Mouse (Mus musculus): ENCODE data around the gene Cphx2.
"Not testable (repeated sequence)": the region's sequence is repeated elsewhere in the genome, so short reads cannot be mapped to it uniquely, and the experiment has no call there.

The Cphx2 gene

DNA sequence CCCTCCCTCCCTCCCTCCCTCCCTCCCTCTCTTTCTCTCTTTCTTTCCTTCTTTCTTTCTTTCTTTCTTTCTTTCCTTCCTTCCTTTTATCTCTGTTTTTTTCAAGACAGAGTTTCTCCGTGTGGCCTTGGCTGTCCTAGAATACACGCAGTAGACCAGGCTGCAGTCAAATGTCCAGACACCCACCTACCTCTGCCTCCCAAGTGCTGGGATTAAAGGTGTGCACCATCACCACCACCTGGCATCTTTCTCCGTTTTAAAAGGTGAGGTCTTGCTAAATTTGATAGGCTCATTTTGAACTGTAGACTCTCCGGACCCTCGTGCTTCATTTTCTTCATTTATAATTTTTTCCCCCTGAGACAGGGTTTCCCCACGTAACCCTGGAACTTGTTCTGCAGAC is at the start of gene Cphx2:
Cphx2 (plus strand) TSS at position 301 of the 400 bp plus-strand sequence.
- DNase-seq (ENCODE audit: low spot score in 2 of 2), result not testable (repeated sequence)

DNA sequence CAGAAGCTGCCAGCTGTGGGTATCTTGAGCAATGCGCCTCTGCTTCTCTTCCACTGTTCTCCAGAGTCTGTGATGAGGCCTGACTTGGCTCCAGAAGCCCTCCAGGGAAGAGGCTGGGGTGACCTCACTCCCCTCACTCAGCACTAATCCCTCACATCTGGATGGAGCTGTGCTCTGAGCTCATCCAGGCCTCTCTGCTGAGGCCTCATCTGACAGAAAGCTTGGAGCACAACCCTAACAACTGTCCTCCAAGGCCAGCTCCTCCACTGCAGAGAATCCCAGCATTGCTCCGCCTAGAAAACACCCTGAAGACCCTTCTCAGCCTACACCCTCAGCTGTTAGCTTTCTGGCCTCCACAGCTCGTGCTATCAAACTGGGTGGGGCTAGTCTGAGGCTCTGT is 47.0 kb upstream of the Cphx2 start:
- DNase-seq (ENCODE audit: low spot score in 2 of 2), result not testable (repeated sequence)

DNA sequence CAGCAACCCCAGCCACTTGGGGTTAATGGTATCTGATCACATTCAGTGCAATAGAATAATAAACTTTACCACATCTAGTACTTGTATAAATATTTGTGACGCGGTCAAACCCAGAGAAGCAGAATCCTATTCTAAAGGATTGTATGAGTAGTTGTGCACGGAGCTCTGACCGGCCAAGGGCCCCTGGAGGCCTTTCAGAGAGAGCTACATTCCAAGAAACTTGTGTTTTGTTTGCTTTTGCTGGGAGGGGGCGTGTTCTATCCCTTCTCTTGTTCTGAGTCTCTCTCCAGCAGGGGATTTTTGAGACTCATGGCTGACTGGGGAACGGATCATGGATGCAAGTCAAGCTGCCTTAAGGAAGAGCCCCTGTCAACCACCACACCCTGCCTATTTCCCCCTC is 45.9 kb upstream of the Cphx2 start:
- DNase-seq (ENCODE audit: low spot score in 2 of 2), result not testable (repeated sequence)

DNA sequence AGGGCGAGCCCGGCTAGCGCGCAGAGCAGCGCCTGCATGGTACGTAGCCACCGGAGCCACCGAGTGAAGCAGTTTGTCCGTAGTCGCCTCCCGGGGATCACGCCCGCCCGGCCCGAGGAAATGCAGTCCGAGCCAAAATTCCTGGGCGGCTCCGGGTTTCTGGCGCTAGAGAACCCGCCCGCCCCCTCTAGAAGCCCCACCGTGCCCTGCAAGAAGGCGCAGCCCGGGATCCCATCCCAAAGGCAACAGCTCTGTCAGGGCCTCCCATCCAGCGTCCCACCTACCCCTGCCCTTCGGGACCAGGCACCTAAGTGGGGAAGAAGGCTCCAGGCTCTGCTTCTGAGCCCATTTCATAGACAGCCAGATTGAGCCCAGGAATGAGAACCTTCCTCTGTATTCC is 38.7 kb upstream of the Cphx2 start, which contains the start of gene Gm9780:
Gm9780 (minus strand) TSS at position 101 of the 400 bp plus-strand sequence.
- DNase-seq (ENCODE audit: low spot score in 2 of 2), result not testable (repeated sequence)

DNA sequence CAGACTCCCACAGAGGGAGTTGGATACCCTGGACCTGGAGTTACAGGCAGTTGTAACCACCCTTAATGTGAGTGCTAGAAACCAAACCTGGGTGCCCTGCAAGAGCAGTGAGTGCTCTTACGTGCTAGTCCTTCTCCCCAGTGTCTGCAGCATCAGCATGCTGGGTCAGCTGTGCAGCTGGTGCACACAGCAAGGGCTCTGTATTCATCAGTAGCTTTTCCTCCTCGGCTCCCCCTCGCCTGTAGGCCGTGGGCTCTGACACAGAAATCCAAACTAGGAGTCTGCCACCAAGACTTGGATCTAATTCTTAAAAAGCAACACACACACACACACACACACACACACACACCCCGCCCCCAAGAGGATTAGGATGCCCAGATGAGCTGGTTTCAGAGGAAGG is 36.3 kb upstream of the Cphx2 start:
- not testable (repeated sequence) for DNase-seq (ENCODE audit: low spot score in 2 of 2)

DNA sequence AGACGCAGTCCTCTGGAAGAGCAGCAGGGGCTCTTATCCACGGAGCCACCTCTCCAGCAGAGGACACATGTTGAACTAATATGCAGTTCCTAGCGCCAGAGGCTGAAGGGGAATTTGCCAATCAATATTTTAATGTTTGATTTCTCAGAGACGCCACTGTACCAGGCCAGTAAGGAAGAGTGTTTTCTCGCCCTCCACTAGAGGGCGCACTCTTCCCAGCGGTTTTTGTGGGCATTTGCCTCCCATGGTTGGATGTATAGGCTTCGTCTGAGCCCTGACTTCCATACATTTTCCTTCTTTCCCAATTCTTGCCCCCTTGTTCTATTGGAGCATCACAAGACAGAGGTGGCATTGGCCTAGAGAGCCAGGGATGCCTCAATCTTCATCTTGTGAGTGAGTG is 34.3 kb upstream of the Cphx2 start:
- not testable (repeated sequence) for DNase-seq (ENCODE audit: low spot score in 2 of 2)

DNA sequence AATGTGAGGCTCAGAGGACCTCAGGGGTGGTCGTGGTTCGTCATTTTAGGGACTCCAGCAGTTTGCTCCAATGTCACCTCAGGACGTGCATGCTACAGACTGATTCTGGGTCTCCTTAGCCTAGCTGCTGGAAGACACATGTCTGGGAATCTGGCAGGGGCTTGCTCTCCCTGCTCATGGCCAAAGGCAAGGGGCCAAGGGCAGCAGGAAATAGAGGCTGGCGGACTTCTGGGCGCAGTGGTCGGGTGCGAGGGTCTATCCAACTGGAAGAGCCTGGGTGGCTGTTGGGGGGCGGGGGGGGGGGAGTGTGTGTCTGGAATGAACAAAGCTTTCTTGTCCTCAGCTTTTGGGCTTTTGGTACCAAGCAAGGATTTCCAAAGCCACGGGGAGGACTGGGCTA is 32.5 kb upstream of the Cphx2 start:
- not testable (repeated sequence) for DNase-seq (ENCODE audit: low spot score in 2 of 2)

DNA sequence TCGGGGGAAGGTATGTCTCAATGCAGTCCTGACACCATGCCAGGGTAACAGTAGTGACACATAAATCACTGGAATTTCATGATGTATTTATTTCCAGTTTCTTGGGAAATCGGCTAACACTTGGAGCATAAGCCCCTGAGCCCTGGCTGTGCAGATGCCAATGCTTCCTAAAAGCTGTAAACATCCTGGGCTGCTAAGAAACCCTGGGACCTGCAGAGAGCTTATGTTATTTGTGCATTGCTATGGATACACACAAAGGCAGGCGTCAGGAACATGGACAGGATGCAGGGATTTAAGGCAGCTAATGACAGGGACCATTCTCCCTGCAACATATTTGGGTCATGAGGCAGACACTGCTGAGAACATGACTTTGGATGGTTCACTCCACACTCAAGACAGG is 23.1 kb upstream of the Cphx2 start:
- not testable (repeated sequence) for DNase-seq (ENCODE audit: low spot score in 2 of 2)

DNA sequence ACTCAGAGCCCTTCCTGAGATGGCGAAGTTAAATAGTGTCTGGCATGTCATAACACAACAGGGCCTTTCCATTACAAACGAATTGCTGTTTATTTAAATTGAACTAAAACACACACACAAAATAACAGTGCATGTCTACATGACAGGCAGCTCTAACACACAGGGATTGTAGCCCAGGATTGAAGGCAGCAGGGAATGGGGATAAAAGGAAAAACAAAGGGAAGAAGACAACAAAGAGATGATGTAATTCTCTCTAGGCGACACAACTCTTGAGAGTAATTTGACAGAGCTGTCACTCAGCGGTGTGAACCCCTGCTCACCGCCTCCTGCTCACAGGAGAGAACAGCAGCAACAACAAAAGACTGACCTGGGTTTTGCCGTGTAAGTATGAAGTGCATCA is 22.0 kb upstream of the Cphx2 start:
- DNase-seq (ENCODE audit: low spot score in 2 of 2), result not testable (repeated sequence)

DNA sequence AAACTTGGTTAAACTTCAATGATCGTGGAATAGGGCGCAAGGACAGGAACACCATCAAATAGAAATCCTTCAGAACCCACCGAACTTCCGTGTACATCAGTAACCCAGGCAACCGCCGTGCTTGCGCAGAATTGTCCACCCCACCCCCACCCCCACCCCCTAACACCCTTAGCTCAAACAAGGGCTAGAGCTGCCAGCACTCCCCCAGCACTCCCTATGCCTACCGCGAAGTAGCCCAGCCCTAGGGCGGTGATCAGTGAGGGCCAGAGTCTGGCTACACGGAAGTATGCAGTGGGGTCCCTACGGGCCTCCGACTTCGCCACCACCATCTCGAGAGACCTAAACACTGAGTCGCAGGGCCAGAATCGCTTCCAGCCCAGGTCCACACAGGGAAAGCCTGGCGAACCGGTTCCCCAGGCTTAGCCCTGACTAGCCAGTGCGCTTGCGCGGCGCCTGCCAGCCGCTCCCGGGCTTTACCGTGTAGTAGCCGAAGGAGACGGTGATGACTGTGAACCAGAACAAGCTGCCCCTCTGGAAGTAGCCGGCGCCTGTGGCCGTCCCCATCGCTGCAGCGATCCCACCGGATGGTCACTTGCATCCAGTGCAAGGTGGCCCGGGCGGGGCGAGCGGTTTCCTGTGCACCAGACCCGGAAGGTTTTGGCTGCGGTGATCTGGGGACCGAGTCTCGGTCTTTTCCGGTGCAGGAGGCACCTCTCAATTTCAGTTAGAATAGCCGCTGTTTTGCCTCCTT is 14.6 kb upstream of the Cphx2 start:
- not testable (repeated sequence) for DNase-seq (ENCODE audit: low spot score in 2 of 2)

DNA sequence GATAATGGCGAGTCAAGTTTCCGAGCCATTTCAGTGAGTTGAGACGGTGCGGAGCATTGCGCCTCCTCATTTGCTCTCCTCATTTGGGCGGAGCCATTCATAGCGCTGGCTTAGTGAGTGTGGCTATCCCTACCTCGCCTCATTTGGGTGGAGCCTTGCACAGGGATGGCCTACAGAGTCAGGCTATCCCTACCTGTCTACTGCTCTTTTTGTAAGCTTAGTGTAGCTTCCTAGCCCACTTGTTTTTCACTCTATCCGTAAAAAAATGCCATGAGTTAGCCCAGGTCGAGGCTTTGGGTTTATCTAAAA is 14.0 kb upstream of the Cphx2 start, which contains the start of gene Tmem254c:
Tmem254c (minus strand) TSS at position 31 of the 309 bp plus-strand sequence.
- not testable (repeated sequence) for DNase-seq (ENCODE audit: low spot score in 2 of 2)

DNA sequence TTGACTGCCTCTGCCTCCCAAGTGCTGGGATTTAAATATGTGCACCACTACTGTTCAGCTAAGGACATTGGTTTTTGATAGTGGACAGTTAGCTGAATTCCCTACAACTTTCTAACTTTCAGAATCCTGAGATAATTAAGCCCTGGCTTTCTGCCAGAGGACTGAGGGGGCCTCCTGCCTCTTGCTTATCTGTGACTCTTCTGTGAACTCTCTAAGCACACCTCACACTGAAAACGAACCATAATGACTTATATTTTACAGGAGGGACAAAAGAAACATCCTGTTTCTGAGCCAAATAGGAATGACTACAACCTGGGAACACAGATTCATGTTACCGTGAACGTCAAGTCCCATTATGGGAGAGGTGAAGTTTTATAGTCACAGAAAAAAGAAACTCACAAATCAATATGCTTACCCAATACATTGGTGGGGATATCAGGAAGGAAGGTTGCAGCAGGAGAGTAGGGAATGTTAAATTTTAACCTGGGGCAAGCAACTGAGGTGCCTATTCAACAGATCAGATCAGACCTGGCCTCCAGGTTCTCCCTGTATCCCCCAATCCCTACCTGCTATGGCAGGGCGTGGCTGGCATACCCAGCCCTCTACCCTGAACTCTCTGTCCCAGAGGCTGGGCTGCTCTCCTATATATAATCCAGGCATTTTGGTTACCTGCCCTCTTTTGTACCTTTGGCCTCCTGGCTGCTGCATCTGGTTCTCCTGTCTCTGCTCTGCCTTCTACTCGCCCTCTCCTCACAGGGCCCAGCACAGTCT is 4.5 kb upstream of the Cphx2 start:
- not testable (repeated sequence) for DNase-seq (ENCODE audit: low spot score in 2 of 2)

DNA sequence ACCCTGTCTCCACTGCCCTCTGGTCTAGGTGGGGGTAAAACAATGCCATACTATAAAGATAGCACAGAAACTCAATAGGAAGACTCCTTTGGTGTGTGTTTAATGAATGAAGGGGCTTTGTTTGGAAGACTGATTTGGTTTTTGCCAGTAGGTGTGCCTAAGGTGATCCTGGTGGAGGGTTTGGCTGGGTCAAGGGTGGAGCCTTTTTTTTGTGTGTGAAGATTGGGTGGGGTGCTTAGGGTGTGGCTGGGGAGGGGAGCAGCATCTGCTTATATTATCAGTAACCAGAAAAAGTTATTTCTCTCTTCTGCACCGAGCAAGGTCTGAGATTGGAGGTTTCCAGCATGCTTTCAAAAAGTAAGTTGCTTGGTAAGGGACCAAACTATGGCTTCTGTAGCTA is 681 bp downstream of the Cphx2 start, which contains the start of gene Cphx3:
Cphx3 (plus strand) TSS at position 301 of the 400 bp plus-strand sequence.
- not testable (repeated sequence) for DNase-seq (ENCODE audit: low spot score in 2 of 2)

DNA sequence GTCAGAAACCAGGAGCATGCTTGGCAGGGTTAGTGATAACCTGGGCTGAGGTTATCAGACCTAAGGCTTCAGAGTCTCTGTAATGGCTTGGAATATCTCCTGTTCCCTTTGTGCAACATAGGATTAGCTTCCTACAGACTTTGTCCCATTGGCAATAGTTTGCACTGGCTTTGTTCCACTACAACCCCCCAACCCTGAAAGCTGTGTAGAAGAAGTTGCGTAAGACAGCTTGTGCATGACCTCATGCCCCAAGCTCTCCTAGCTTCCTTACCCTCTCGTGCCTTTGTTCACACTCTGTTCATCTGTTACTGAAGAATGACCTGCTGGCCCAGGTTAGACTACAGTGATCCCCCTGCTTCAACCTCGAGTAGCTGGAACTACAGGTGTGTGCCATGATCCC is 16.3 kb downstream of the Cphx2 start:
- DNase-seq (ENCODE audit: low spot score in 2 of 2), result not testable (repeated sequence)

DNA sequence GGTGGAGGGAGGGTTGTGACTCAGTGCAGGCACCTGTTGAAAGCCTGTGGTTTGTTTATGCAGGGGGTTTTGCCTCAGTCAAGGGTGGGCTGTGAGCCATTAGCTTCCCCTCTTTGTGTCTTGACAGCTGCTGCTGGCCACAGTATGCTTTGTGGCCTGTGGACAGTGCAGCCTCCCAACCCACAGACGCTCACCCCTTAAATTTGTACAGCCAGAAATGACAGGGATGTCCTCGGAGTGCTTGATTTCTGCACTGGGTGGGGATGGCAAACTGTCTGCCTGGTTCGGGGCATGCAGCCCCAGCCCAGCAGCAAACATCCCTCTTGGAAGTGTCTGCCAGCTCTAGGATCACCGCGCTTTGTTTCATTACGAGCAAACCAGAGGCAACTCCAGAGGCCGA is 36.8 kb downstream of the Cphx2 start, which contains the start of gene Duxbl2:
Duxbl2 (plus strand) TSS at position 200 of the 400 bp plus-strand sequence.
- DNase-seq (ENCODE audit: low spot score in 2 of 2), result not testable (repeated sequence)

DNA sequence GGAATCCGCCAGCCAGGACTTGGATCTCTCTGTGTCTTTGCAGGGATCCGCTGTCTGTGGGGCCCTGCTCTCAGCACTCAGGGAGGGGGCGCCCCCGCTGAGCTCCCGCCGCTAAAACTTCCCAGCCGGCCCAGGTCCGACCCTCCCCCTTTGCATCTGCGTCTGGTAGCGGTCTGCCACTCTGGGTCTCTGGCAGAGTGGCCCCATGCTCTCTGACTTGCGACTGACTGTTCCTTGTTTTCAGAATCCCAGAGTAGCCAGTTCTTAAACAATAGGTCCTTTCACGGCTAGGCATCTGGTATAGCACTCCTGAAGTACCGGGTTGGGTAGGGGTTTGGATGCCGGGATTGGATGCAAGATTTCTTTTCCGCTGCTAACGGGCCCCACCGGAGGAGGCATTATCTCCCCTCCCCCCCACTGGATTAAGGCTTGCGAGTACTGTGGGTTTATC is 37.3 kb downstream of the Cphx2 start:
- not testable (repeated sequence) for DNase-seq (ENCODE audit: low spot score in 2 of 2)

DNA sequence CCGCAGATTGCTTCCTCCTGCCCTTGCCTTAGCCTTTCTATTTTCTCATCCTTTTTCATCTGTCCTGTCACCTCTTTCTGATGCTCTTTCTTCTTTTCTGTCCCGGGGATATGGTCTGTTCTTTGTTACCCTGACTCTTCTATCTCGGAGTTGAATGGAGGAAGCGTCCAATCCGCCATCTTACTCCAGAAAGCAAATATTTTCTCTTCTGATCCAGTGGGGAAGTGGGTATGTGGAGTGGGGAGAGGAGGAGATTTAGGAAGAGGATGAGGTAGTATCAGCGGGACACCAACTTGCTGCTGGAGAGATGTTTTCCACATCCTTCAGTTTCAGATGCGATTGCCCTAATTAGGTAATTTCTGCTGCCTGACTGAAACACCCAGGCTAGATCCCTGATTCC is 37.8 kb downstream of the Cphx2 start:
- not testable (repeated sequence) for DNase-seq (ENCODE audit: low spot score in 2 of 2)
